Mouse (Mus musculus): ENCODE results near the gene Dgki.
A peak's percentile ranks its signal among the peaks of the same experiment; 100 is the strongest.

The Dgki gene

GRCm38 (mm10) chr6:37299562-37300390 is at the start of gene Dgki:
Dgki (minus strand) TSS chr6:37300184.
- DNase-seq (ENCODE audit: low read depth, low spot score): no peak

GRCm38 (mm10) chr6:37347606-37348005 is 47.6 kb upstream of the Dgki start:
- DNase-seq (ENCODE audit: low read depth, low spot score): peak; percentile 45

GRCm38 (mm10) chr6:37338055-37338454 is 38.1 kb upstream of the Dgki start:
- no peak for DNase-seq (ENCODE audit: low read depth, low spot score)

DNA sequence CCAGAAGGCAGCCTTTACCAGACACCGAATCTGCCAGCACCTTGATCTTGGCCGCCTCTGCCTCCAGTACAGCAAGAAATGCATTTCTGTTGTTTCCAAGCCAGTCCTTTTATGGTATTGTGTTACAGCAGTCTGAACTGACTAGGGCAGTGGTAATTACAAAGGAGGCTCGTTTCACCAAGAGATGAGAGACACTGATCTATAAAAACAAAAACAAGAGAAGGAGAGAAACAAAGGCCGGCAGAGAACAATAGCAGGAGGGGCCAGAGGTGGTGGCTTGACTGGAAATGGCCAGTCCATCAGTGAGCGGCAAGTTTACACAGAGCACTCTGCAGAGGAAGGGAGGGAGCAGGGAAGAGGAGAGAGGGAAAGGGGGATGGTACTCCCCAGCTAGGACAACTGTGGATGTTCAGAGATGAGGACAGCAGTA is 36.9 kb upstream of the Dgki start:
- no peak for DNase-seq (ENCODE audit: low read depth, low spot score)

- no peak for DNase-seq (ENCODE audit: low read depth, low spot score)
Observed at GRCm38 (mm10) chr6:37336381-37336780, 36.4 kb upstream of the Dgki start.

DNA sequence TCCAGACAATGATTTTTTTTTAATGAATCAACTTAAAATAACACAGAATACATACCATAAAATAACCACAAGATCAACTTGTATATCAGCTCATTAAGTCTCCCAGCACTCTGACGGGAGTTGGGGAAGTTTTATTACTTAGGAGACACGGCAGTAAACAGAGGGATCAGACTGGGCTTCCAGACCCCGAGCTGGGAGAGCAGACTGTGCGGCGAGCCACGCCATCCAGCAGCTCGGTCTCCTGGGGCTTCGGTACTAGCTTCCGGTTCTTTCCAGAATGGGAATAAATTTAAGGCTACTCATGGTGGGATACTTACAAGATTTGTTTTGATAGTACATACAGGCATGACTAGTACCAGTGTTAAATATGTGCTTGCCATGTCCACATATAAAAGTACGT is 32.9 kb upstream of the Dgki start:
- DNase-seq (ENCODE audit: low read depth, low spot score): no peak

DNA sequence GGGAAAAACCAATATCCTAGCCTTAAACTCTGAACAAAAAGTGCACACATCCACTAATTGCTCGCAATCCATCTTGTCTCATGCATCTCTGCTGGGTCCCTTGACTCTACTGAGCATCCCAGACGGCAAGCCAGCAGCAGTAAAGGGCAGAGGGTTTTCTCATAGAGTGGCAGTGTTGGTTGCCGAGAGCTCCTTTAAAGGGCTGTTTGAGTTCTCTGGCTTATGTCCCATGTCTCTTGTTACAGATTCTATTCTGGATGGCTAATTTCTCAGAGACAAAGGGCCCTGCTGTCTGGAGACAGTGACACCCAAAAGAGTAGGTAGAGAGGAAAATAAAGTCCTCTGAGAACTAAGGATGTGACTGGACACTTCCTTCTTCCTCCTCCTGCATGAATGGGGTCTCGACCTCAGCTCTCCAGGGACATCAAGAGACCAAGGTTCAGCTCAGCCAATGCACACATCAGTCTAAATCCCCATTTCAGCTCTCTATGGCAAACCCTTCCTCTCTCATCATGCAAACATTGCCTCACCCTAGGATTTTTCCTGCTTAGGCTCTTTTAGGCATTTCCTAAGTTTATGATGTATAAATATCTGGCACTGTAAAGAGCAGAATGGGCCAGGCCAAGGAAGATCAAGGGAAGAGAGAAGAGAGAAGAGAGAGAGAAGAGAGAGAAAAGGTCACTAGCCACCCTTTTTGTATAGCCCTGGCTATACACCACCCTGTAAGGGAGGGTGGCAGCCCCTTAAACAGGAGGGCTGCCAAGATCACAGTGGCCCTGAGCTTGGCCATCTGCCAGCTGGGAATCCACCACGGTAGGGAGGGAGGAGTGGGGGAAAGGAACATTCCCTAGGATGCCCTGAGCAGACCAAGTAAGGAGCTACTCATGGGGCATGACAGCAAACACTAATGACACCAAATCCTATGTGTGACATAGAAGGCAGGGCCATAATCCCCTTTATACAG is 30.2 kb upstream of the Dgki start:
- peak; percentile 21 for DNase-seq (ENCODE audit: low read depth, low spot score)

GRCm38 (mm10) chr6:37329376-37329775 is 29.4 kb upstream of the Dgki start:
- no peak for DNase-seq (ENCODE audit: low read depth, low spot score)

GRCm38 (mm10) chr6:37328671-37329070 is 28.7 kb upstream of the Dgki start:
- no peak for DNase-seq (ENCODE audit: low read depth, low spot score)

DNA sequence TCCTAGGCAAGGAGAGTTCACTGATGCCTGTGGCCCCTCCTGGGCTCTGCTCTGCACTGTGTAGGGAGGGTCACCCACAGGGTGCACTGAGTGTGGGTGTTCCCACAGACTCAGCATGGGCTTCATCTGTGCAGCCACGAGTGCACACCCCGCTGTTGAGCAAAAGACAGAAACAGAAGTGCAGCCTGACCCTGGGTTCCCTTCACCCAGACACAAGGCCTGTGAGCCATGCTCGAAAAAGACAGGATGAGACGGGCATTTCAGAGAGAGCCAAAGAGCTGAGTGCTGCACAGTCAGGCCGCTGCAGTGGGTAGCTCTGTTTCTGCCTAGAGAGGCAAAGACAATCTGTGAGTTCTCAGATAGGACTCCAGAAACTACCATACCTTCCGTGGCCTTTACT is 27.5 kb upstream of the Dgki start:
- no peak for DNase-seq (ENCODE audit: low read depth, low spot score)

- peak; percentile 46 for DNase-seq (ENCODE audit: low read depth, low spot score)
Observed at GRCm38 (mm10) chr6:37326603-37326955, 26.6 kb upstream of the Dgki start.

- no peak for DNase-seq (ENCODE audit: low read depth, low spot score)
Observed at GRCm38 (mm10) chr6:37325906-37326602, 26.1 kb upstream of the Dgki start.

DNA sequence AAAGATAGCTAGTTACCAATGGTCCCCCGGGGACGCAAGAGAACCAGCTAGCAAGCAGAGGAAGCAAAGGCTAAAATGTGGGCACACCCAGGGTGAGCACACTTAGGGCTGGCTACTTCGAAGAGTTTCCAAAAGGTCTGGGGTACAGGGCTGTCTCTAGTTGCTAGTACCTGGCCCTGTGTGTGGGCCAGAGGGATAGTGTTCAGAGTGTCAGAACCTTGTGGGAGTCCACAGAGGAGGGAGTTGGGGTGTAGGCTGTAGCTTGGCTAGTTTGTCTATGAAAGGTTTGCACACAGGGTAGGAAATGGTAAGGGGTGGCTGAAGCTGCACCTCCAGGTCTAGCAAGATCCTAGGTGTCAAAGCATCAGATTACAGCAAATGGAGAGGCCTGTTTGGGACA is 25.1 kb upstream of the Dgki start:
- no peak for DNase-seq (ENCODE audit: low read depth, low spot score)

DNA sequence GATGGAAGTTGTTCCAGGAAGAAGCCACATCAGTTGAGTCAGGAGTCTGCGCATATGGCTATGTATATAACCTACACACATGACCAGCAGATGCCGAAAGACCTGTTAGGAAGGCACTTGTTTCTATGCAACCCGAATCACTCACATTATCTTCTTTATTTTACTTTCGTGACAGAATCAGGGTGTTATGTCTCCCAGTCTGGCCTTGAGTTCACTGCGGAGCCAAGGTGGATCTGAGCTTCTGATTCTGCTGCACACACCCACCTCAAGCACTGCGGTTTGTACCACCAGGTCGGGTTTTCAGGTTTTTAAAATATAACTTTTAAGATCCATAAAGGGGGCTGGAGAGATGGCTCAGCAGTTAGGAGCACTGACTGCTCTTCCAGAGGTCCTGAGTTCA is 22.7 kb upstream of the Dgki start:
- DNase-seq (ENCODE audit: low read depth, low spot score): no peak

DNA sequence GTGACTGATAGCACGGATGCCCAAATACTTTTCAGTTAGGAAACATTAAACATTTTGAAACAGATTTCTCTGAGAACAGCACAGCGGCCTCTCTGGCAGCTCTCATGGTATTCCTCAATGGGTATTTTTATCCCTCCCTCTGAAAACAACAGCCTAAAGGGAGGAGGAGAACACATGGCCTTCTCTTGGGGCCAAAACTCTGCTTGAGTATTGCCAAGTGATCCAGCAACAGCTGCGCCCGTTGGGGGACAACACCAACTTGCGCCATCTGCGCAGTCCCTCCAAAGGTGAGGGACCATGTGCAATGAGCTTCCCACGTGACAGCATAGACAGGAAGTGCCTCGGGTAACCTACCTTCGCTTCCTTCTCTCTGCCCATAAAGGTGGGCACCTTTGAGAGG is 22.1 kb upstream of the Dgki start:
- no peak for DNase-seq (ENCODE audit: low read depth, low spot score)

DNA sequence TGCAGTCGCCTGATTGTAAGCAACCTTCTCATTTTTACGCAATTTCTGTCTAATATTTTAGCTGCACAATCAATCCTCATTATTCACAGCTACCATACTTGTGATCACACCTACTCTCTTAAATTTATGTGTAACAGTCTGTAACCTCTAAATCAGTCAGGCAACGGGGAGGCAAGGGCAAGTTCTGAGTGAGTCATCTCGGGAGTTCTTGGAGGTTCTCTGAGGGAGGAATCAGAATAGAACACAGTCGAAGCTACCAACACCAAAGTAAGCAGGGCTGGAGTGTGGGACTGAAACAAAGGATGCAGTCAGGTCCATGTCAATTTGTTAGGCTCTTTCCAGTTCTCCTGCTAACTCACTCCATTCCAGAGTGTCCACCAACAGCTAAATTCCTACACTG is 17.9 kb upstream of the Dgki start:
- no peak for DNase-seq (ENCODE audit: low read depth, low spot score)

- no peak for DNase-seq (ENCODE audit: low read depth, low spot score)
Observed at GRCm38 (mm10) chr6:37315440-37315839, 15.5 kb upstream of the Dgki start.

DNA sequence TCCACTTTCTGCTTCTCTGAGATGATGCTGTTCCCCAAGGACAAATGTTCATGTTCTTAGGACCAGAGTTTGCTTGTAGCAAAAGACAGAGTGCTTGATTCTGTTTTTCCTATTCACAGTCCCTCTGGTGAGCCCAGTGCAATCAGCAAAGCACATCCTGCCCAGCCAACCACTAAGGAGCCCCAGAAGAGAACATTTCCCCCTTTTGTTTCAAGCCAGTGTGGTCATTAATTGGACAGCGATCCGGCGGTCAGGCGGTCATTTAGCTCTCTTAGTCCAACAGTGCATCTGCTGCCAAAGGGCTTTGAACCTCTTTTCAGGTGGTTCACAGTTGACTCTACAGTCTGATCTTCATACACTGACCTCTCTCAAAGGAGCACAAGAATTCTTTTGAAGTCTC is 10.6 kb upstream of the Dgki start:
- DNase-seq (ENCODE audit: low read depth, low spot score): peak; percentile 56

GRCm38 (mm10) chr6:37306616-37307015 is 6.6 kb upstream of the Dgki start:
- DNase-seq (ENCODE audit: low read depth, low spot score): no peak

DNA sequence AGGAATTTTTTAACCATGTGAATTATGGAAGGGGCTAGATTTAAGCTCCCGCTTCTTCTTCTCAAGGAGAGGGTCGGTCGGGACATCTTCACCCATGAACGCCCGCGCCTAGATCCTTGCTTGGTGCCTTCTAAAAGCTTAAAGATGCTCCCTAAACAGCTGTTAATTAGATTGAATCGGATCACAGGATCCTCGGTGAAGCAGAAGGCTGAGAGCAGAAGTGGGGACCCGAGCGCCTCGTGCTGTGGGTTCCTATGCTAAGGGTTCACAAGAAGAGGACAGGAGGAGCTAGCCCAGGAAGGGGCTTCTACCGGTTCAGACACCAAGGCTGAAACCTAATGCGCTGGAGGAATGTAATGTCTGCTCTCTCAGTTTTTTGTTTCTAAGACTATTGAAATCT is 508 bp upstream of the Dgki start:
- DNase-seq (ENCODE audit: low read depth, low spot score): no peak

DNA sequence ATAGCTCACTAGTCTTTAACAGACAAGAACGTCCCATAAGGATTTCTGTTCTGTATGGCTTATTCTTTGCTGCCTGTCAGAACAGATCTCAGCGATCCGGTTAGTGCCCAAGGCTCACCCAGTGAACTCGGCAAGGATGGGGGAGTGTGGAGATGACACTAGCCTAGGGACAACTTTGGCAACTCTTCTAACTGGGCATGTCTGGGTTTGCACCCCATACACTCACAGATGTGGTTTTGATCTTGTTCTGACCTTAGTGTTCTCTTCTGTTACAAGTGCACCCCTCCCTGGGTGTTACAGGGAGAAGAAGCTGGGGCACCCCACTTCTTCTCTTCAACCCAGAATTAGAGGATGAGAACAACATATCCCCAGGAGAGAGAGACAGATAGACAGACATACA is 1.0 kb downstream of the Dgki start:
- no peak for DNase-seq (ENCODE audit: low read depth, low spot score)
